Mouse (Mus musculus) lung, embryonic 14.5 days (tissue): ENCODE results near the gene Hoxa9. TPM values are rescaled to one million over a fixed set of nuclear protein-coding genes. Genes with fewer than 3 reads are reported as not detected.

Experiments
- ATAC-seq: fragments of 200-750 bp; cut with Nextera tagmentation; 2 replicates; pipeline ENCODE4 v1.8.0; 2017; ENCODE audit warnings: mild to moderate bottlenecking, moderate TSS enrichment, moderate library complexity; ENCODE audit not compliant: insufficient read depth
- DNase-seq: peaks from one replicate; pipeline ENCODE4 v3.0.0-alpha.2; 2015
- H3K27ac ChIP-seq: fragments of 300-500 bp; sonication (generic); 2 replicates; pipeline ENCODE4 v1.5.1; 2014; ENCODE audit warnings: low read depth, mild to moderate bottlenecking, moderate library complexity
- H3K27me3 ChIP-seq: fragments of 300-500 bp; sonication (generic); 2 replicates; pipeline ENCODE4 v1.6.1; 2014; ENCODE audit warnings: low read length, control low read depth; ENCODE audit not compliant: insufficient read depth
- H3K36me3 ChIP-seq: fragments of 300-500 bp; sonication (generic); 2 replicates; pipeline ENCODE4 v1.6.1; 2014; ENCODE audit warnings: control low read depth; ENCODE audit not compliant: insufficient read depth
- H3K4me1 ChIP-seq: fragments of 300-500 bp; sonication (generic); 2 replicates; pipeline ENCODE4 v1.6.1; 2014; ENCODE audit warnings: antibody characterized with exemption, control low read depth; ENCODE audit not compliant: insufficient read depth
- H3K4me2 ChIP-seq: fragments of 300-500 bp; sonication (generic); 2 replicates; pipeline ENCODE4 v1.6.1; 2014; ENCODE audit warnings: mild to moderate bottlenecking
- H3K4me3 ChIP-seq: fragments of 300-500 bp; sonication (generic); 2 replicates; pipeline ENCODE4 v1.5.1; 2014; ENCODE audit warnings: low read depth, low read length
- H3K9ac ChIP-seq: fragments of 300-500 bp; sonication (generic); 2 replicates; pipeline ENCODE4 v1.6.1; 2014
- H3K9me3 ChIP-seq: fragments of 300-500 bp; sonication (generic); 2 replicates; pipeline ENCODE4 v1.6.1; 2016; ENCODE audit warnings: low read depth, low read length, control low read depth
- CTCF ChIP-seq: IDR thresholded peaks from 2 replicates; pipeline ENCODE4 v1.5.1; 2016; ENCODE audit warnings: antibody characterized with exemption, low read depth
- WGBS: fragments of 180-500 bp; shearing (Covaris S2); extraction: QIAGEN DNeasy Blood & Tissue Kit; methylation state at CpG from one replicate; pipeline ENCODE4 v1.1.7; 2014; 5-methylcytosine and 5-hydroxymethylcytosine counted together
- microRNA counts: library from miRNA; unstranded; fragments of <30 nt; microRNA quantifications from one replicate; lab custom pipeline; 2016
- microRNA-seq: library from miRNA; unstranded; fragments of <30 nt; microRNA quantifications from one replicate; pipeline ENCODE4, GENCODE M21; 2016; ENCODE audit warnings: borderline number of aligned reads
- polyA plus RNA-seq: library from polyadenylated mRNA; unstranded; fragments of >200 nt; fragmentation: Nextera tagmentation; extraction: Ambion mirVana; gene quantifications from 2 replicates; pipeline ENCODE4 v1.2.1, GENCODE M21; 2014

Hoxa9 gene
- polyA plus RNA-seq, 1 experiment from 2014 or later: not detected

DNA sequence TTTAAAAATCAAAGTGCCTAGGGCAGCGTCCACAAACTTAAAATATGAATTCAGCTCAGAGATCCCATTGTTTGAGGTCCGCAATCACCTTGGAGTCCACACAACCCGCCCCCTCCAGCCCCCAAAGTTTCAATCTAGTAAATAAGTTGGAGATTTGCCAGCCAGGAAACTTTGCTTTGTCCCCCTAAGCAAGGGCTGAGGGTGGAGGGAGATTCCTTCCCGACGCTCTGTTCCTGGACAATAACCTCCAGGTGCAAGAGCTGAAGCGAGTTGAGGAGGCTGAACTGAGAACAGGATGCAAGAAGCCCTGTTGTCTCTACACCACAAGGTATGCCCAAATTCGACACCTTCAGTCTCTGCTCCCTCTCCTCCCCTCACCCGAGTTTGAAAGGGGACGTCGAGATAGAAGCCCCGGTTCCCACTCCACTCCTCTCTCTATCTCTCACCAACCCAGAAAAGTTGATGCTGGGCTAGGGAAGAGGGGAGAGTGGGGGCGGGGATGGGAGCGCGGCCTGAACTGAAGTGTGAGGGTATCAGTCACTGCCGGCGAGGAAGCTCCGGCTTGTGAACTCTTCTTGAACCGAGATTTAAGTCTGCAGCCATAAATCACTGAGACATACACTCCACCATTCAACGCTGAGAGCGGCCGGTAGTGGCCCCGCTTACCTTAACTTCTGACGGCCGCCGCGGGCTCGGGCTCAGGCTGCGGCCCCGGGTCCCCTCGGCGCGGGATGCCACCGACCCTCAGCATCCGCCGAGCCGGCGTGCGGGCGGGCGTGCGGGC lies 55.7 kb downstream of the Hoxa9 start:
- Histone ChIP-seq H3K27me3 (peaks cover 38% of the 10 kb centered on the region), H3K9ac (peak overlapping the region; percentile 98), H3K36me3 (peaks cover 8% of the 10 kb centered on the region), H3K4me2 (peak overlapping the region; percentile 79), H3K4me3 (peak overlapping the region; percentile 63), H3K4me1 (peaks cover 8% of the 10 kb centered on the region), H3K9me3 (no peaks in the 10 kb centered on the region), H3K27ac (peak overlapping the region; percentile 98)
- no peak for TF ChIP-seq CTCF
- WGBS: 2% methylated on average over 41 of the region's 41 CpGs
- DNase-seq (peak; percentile 91), ATAC-seq (peak; percentile 62)

DNA sequence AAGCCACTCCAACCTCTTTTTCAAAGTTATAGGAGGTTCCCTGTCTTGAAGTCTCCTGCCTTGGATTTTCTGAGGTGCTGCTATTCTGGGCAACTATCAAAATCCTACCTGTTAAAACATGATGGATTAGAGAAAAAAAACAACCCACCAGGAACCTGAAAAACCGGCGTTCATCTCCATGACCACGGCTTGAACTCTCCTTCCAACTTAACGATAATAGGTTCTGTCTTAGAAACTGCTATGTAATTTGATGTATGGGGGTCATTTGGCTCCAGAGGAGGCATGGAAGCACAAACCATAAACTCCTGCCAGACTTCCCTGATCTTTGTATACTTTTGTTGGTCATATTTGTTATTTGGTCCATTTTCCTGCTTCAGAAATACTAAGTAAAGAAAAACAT lies 57.2 kb downstream of the Hoxa9 start:
- Histone ChIP-seq H3K9me3 (no peaks in the 10 kb centered on the region), H3K27me3 (peaks cover 45% of the 10 kb centered on the region), H3K36me3 (peaks cover 10% of the 10 kb centered on the region), H3K27ac (peak overlapping the region; percentile 98), H3K4me3 (peak overlapping the region; percentile 63), H3K4me1 (peaks cover 14% of the 10 kb centered on the region), H3K9ac (peak overlapping the region; percentile 98), H3K4me2 (peak overlapping the region; percentile 79)
- no peak for TF ChIP-seq CTCF
- ATAC-seq (no peak), DNase-seq (peak; percentile 71)
- WGBS: 1% methylated on average over 4 of the region's 4 CpGs

MicroRNAs within 50 kb of the gene (microRNA counts, 519-probe panel; counts per million panel counts)
- 1,165 counts per million, percentile 5 among the panel's probes with 10 or more counts for microRNA mmu-miR-196b (lab: Ali Mortazavi, UCI)

Small RNAs within 50 kb of the gene (microRNA-seq; reads per million reads assigned to microRNA genes)
- 34.5 reads per million, percentile 37 among the genes with 10 or more reads in this experiment for gene Mir196b

Other genes with a start within 250 kb of the Hoxa9 start
- gene Skap2, start 218.5 kb downstream of the Hoxa9 start, polyA plus RNA-seq: 61.2 and 67.4 TPM in 2 replicates
- 1.8 and 1.9 TPM in 2 replicates for gene Hoxa1, start 72.8 kb downstream of the Hoxa9 start, polyA plus RNA-seq
- 14.4 and 15.2 TPM in 2 replicates for gene Hoxa2, start 66.3 kb downstream of the Hoxa9 start, polyA plus RNA-seq
- 2.3 and 2.6 TPM in 2 replicates for gene 5730596B20Rik, start 53.6 kb downstream of the Hoxa9 start, polyA plus RNA-seq
- 7.0 and 7.7 TPM in 2 replicates for gene Hoxa4, start 39.3 kb downstream of the Hoxa9 start, polyA plus RNA-seq
- 58.3 and 58.5 TPM in 2 replicates for gene Hoxa5, start 26.5 kb downstream of the Hoxa9 start, polyA plus RNA-seq
- gene Hoxa6, start 22.4 kb downstream of the Hoxa9 start, polyA plus RNA-seq: 4.0 and 5.1 TPM in 2 replicates
- gene Hoxa3, start 17.8 kb downstream of the Hoxa9 start, polyA plus RNA-seq: 10.3 and 11.3 TPM in 2 replicates
- gene Gm28308, start 17.8 kb downstream of the Hoxa9 start, polyA plus RNA-seq: not detected in 2 replicates
- 5.8 and 7.4 TPM in 2 replicates for gene Hoxa7, start 9.2 kb downstream of the Hoxa9 start, polyA plus RNA-seq
- not detected in 2 replicates for gene Hoxa10, start 9.8 kb upstream of the Hoxa9 start, polyA plus RNA-seq
- not detected in 2 replicates for gene Hoxa11, start 14.7 kb upstream of the Hoxa9 start, polyA plus RNA-seq
- not detected in 2 replicates for gene Hoxa13, start 29.8 kb upstream of the Hoxa9 start, polyA plus RNA-seq
- not detected in 2 replicates for gene Evx1, start 82.4 kb upstream of the Hoxa9 start, polyA plus RNA-seq